ENCODE assay signal across 8 mouse cellular contexts in genomic region chr1:39936332-39936802, GRCm38 (mm10). TPM values are rescaled to one million over a fixed set of nuclear protein-coding genes. Genes with fewer than 3 reads are reported as not detected.
DNase-seq lines count a peak whose midpoint lies in the region; ATAC-seq lines count a peak whose summit lies in the region.

No protein-coding gene starts in this region.

- H3K4me2 ChIP-seq in intestine, embryonic 14.5 days (ENCODE audit: low read length): peak overlapping the region; percentile 47

- H3K36me3 ChIP-seq in intestine, embryonic 14.5 days (ENCODE audit: control insufficient read depth, insufficient read depth, low read length): 0 out of 2 replicates have a peak, but pooled peaks cover 3% of the 10 kb centered on the region

- H3K4me3 ChIP-seq in intestine, embryonic 14.5 days (ENCODE audit: low read depth, low read length): peak overlapping the region; percentile 16

- H3K9me3 ChIP-seq in intestine, embryonic 14.5 days (ENCODE audit: control insufficient read depth, low read length): no peaks in the 10 kb centered on the region

- H3K27me3 ChIP-seq in intestine, embryonic 14.5 days (replicated peaks; ENCODE audit: control insufficient read depth, insufficient read depth, low read length): no peaks in the 10 kb centered on the region

- no peak overlapping the region for H3K9ac ChIP-seq in intestine, embryonic 14.5 days (ENCODE audit: low read length)

- ATAC-seq in intestine, embryonic 14.5 days (replicated peaks; ENCODE audit: low FRiP score, low TSS enrichment, low read depth): peak; percentile 73; the same call in 1 of the 2 replicates
- peak; percentile 91 for ATAC-seq in megakaryocyte progenitor cell, adult 5-6 weeks (replicated peaks; ENCODE audit: poor library complexity)

- intact Hi-C loops in left cerebral cortex, postnatal 10 days (cut with DNase I): loop anchor here (5.0 kb wide), 1 partner anchor 34 kb away; the partner anchor contains the start of gene Map4k4

- H3K27ac ChIP-seq in intestine, embryonic 14.5 days (ENCODE audit: low read depth): no peak overlapping the region

- peak; percentile 89 to 96 for DNase-seq in adrenal gland, adult (ENCODE audit: inconsistent age in 2 of 2, low spot score in 1 of 2)
- peak; percentile 90 for DNase-seq in embryo, embryonic 10.5 days (ENCODE audit: low spot score)
- DNase-seq in gastrocnemius, postnatal 25 days: peak; percentile 80
- DNase-seq in intestine, embryonic 14.5 days (ENCODE audit: low spot score): peak; percentile 93
- DNase-seq in left cerebral cortex, postnatal 10 days (ENCODE audit: extremely low spot score in 1 of 2, low spot score in 2 of 2): peak; percentile 70 to 88
- DNase-seq in right cerebral cortex, postnatal 10 days (ENCODE audit: low spot score in 2 of 2): peak; percentile 78 to 82
- DNase-seq in urinary bladder, postnatal 14 days (ENCODE audit: low spot score): peak; percentile 84

- 2% methylated on average over 13 of the region's 13 CpGs for WGBS in intestine, embryonic 14.5 days

- peaks cover 77% of the 10 kb centered on the region for H3K4me1 ChIP-seq in intestine, embryonic 14.5 days (replicated peaks; ENCODE audit: control insufficient read depth, insufficient read depth, low read length)

RNA-seq across cellular contexts. Expression of gene Map4k4, which starts 35.7 kb away (rescaled TPM):
- total RNA-seq in gastrocnemius, postnatal 25 days (2021): 10 to 100 TPM; 32.6 to 36.0 TPM
- polyA plus RNA-seq in intestine, embryonic 14.5 days (2014; fragmentation: Nextera tagmentation; extraction: Ambion mirVana): 28.3 and 35.4 TPM in 2 replicates
- 100 to 1,000 TPM; 181 to 198 TPM for total RNA-seq in left cerebral cortex, postnatal 10 days (2021)
- total RNA-seq in megakaryocyte progenitor cell, adult 5-6 weeks (2015): 13.3 and 19.2 TPM in 2 replicates
- total RNA-seq in megakaryocyte progenitor cell, adult 5-6 weeks (2017): 42.5 and 66.7 TPM in 2 replicates
